Mouse (Mus musculus) liver (tissue): ENCODE measurements at regions not wholly inside any gene's neighbourhood (a gene's known extent, or its start where the extent isn't known, plus 50 kb on each side); places are given as distances from the start of the nearest gene placed in this dataset.
A peak's percentile ranks its signal among the peaks of the same experiment; 100 is the strongest.

Source experiments
- DNase-seq: peaks from one replicate; pipeline ENCODE4 v3.0.0-alpha.2; 2020; ENCODE audit warnings: mixed read lengths

- DNase-seq, result no peak
These were observed 400.0 kb downstream of the Rps24 start for GRCm38 (mm10) chr14:24886896-24887421.

- no peak for DNase-seq
These were observed 403.9 kb downstream of the Rps24 start for GRCm38 (mm10) chr14:24890856-24891255.

GRCm38 (mm10) chr14:24895196-24895595 is 408.3 kb downstream of the Rps24 start:
- DNase-seq, result no peak

- DNase-seq, result no peak
These were observed 409.8 kb downstream of the Rps24 start for GRCm38 (mm10) chr14:24896681-24897080.

- DNase-seq, result peak; percentile 49
These were observed 413.7 kb downstream of the Rps24 start for GRCm38 (mm10) chr14:24900501-24901179.

GRCm38 (mm10) chr14:24901726-24902125 is 414.8 kb downstream of the Rps24 start:
- no peak for DNase-seq

GRCm38 (mm10) chr14:24902870-24903269 is 415.9 kb downstream of the Rps24 start:
- DNase-seq, result no peak

GRCm38 (mm10) chr14:24904712-24905111 is 417.8 kb downstream of the Rps24 start:
- no peak for DNase-seq

- no peak for DNase-seq
These were observed 420.0 kb downstream of the Rps24 start for GRCm38 (mm10) chr14:24906916-24907315.

- DNase-seq, result no peak
These were observed 421.5 kb downstream of the Rps24 start for GRCm38 (mm10) chr14:24908377-24908776.

GRCm38 (mm10) chr14:24911621-24912020 is 424.7 kb downstream of the Rps24 start:
- DNase-seq, result no peak

- DNase-seq, result no peak
These were observed 432.1 kb downstream of the Rps24 start for GRCm38 (mm10) chr14:24919056-24919455.

GRCm38 (mm10) chr14:24922006-24922405 is 435.1 kb downstream of the Rps24 start:
- no peak for DNase-seq

GRCm38 (mm10) chr14:24924561-24924960 is 437.6 kb downstream of the Rps24 start:
- no peak for DNase-seq

- DNase-seq, result no peak
These were observed 439.4 kb downstream of the Rps24 start for GRCm38 (mm10) chr14:24926086-24927048.

GRCm38 (mm10) chr14:24928726-24929125 is 441.8 kb downstream of the Rps24 start:
- no peak for DNase-seq

GRCm38 (mm10) chr14:24930251-24930650 is 443.3 kb downstream of the Rps24 start:
- DNase-seq, result no peak

GRCm38 (mm10) chr14:24937876-24938275 is 451.0 kb downstream of the Rps24 start:
- no peak for DNase-seq

- DNase-seq, result no peak
These were observed 452.1 kb downstream of the Rps24 start for GRCm38 (mm10) chr14:24939068-24939467.

- no peak for DNase-seq
These were observed 452.7 kb downstream of the Rps24 start for GRCm38 (mm10) chr14:24939476-24940200.

GRCm38 (mm10) chr14:24945716-24946115 is 458.8 kb downstream of the Rps24 start:
- DNase-seq, result no peak

GRCm38 (mm10) chr14:24947084-24947483 is 460.2 kb downstream of the Rps24 start:
- no peak for DNase-seq

GRCm38 (mm10) chr14:24955891-24956410 is 469.0 kb downstream of the Rps24 start:
- no peak for DNase-seq
